Mouse (Mus musculus): ENCODE measurements around the gene Ppp4c. TPM values are rescaled to one million over a fixed set of nuclear protein-coding genes. Genes with fewer than 3 reads are reported as not detected.

Ppp4c gene
- polyA plus RNA-seq, 1 experiment from 2014 or later = 62.0 TPM

GRCm38 (mm10) chr7:126797411-126798126 is 5.3 kb upstream of the Ppp4c start, which contains the start of gene Fam57b:
Fam57b (plus strand) TSS chr7:126797668.
- WGBS (ENCODE audit: missing documents) = 25% methylated on average over 21 of the region's 21 CpGs

GRCm38 (mm10) chr7:126796350-126796932 is 4.1 kb upstream of the Ppp4c start:
- peaks cover 27% of the 10 kb centered on the region for H3K36me3 ChIP-seq (ENCODE audit: inconsistent target)
- H3K27ac ChIP-seq = peak overlapping the region; percentile 91; the same call in 1 of the 2 replicates
- H3K4me3 ChIP-seq (ENCODE audit: inconsistent target) = peak overlapping the region; percentile 68
- WGBS (ENCODE audit: missing documents) = 79% methylated on average over 8 of the region's 8 CpGs
- H3K79me2 ChIP-seq (ENCODE audit: inconsistent target) = peaks cover 40% of the 10 kb centered on the region

More at GRCm38 (mm10) chr7:126797411-126798126, 5.3 kb upstream of the Ppp4c start, which contains the start of gene Fam57b:
- H3K27ac ChIP-seq = peak within 1 kb of the TSS; percentile 91
- peaks cover 27% of the 10 kb centered on the region for H3K36me3 ChIP-seq (ENCODE audit: inconsistent target)
- peaks cover 36% of the 10 kb centered on the region for H3K79me2 ChIP-seq (ENCODE audit: inconsistent target)
- H3K4me3 ChIP-seq (ENCODE audit: inconsistent target) = peak within 1 kb of the TSS; percentile 68

GRCm38 (mm10) chr7:126795387-126796317 is 3.4 kb upstream of the Ppp4c start:
- Histone ChIP-seq H3K79me2 (ENCODE audit: inconsistent target) (peaks cover 48% of the 10 kb centered on the region), H3K4me3 (ENCODE audit: inconsistent target) (0 out of 2 replicates have a peak overlapping the region, but pooled peaks have one; percentile 68), H3K36me3 (ENCODE audit: inconsistent target) (peaks cover 27% of the 10 kb centered on the region), H3K27ac (no peak overlapping the region)
- WGBS (ENCODE audit: missing documents) = 92% methylated on average over 16 of the region's 16 CpGs

- WGBS (ENCODE audit: missing documents) = 72% methylated on average over 4 of the region's 4 CpGs
- peak overlapping the region; percentile 15; the same call in 1 of the 2 replicates for H3K27ac ChIP-seq
Measured at GRCm38 (mm10) chr7:126794271-126794605, 1.9 kb upstream of the Ppp4c start.

GRCm38 (mm10) chr7:126793456-126794270 is 1.4 kb upstream of the Ppp4c start:
- peaks cover 66% of the 10 kb centered on the region for H3K79me2 ChIP-seq (ENCODE audit: inconsistent target)
- no peak overlapping the region for H3K4me3 ChIP-seq (ENCODE audit: inconsistent target)
- H3K27ac ChIP-seq = peak overlapping the region; percentile 61; the same call in 1 of the 2 replicates
- 95% methylated on average over 4 of the region's 4 CpGs for WGBS (ENCODE audit: missing documents)
- peaks cover 43% of the 10 kb centered on the region for H3K36me3 ChIP-seq (ENCODE audit: inconsistent target)

More at GRCm38 (mm10) chr7:126794271-126794605, 1.9 kb upstream of the Ppp4c start:
- Histone ChIP-seq H3K4me3 (ENCODE audit: inconsistent target) (no peak overlapping the region), H3K79me2 (ENCODE audit: inconsistent target) (peaks cover 62% of the 10 kb centered on the region), H3K36me3 (ENCODE audit: inconsistent target) (peaks cover 37% of the 10 kb centered on the region)

- peaks cover 63% of the 10 kb centered on the region for H3K79me2 ChIP-seq (ENCODE audit: inconsistent target)
- WGBS (ENCODE audit: missing documents) = 41% methylated on average over 11 of the region's 11 CpGs
- H3K36me3 ChIP-seq (ENCODE audit: inconsistent target) = peaks cover 51% of the 10 kb centered on the region
- peak overlapping the region; percentile 61 for H3K27ac ChIP-seq
- H3K4me3 ChIP-seq (ENCODE audit: inconsistent target) = peak overlapping the region; percentile 62
Measured at GRCm38 (mm10) chr7:126792721-126793443, 586 bp upstream of the Ppp4c start.

- Histone ChIP-seq H3K36me3 (ENCODE audit: inconsistent target) (peaks cover 61% of the 10 kb centered on the region), H3K27ac (no peak overlapping the region), H3K4me3 (ENCODE audit: inconsistent target) (no peak overlapping the region), H3K79me2 (ENCODE audit: inconsistent target) (peaks cover 37% of the 10 kb centered on the region)
- 94% methylated on average over 2 of the region's 4 CpGs for WGBS (ENCODE audit: missing documents)
Measured at GRCm38 (mm10) chr7:126789141-126789540, 3.2 kb downstream of the Ppp4c start.

GRCm38 (mm10) chr7:126786142-126786541 is 6.2 kb downstream of the Ppp4c start:
- Histone ChIP-seq H3K36me3 (ENCODE audit: inconsistent target) (peaks cover 61% of the 10 kb centered on the region), H3K79me2 (ENCODE audit: inconsistent target) (peaks cover 29% of the 10 kb centered on the region), H3K4me3 (ENCODE audit: inconsistent target) (no peak overlapping the region), H3K27ac (no peak overlapping the region)
- 85% methylated on average over 14 of the region's 14 CpGs for WGBS (ENCODE audit: missing documents)

- no peak overlapping the region for H3K4me3 ChIP-seq (ENCODE audit: inconsistent target)
- H3K79me2 ChIP-seq (ENCODE audit: inconsistent target) = peaks cover 19% of the 10 kb centered on the region
- peaks cover 58% of the 10 kb centered on the region for H3K36me3 ChIP-seq (ENCODE audit: inconsistent target)
- 95% methylated on average over 4 of the region's 4 CpGs for WGBS (ENCODE audit: missing documents)
- H3K27ac ChIP-seq = no peak overlapping the region
Measured at GRCm38 (mm10) chr7:126785056-126785455, 7.2 kb downstream of the Ppp4c start.

- H3K79me2 ChIP-seq (ENCODE audit: inconsistent target) = peaks cover 13% of the 10 kb centered on the region
- no peak overlapping the region for H3K27ac ChIP-seq
- WGBS (ENCODE audit: missing documents) = 81% methylated on average over 6 of the region's 7 CpGs
- no peak overlapping the region for H3K4me3 ChIP-seq (ENCODE audit: inconsistent target)
- H3K36me3 ChIP-seq (ENCODE audit: inconsistent target) = peaks cover 52% of the 10 kb centered on the region
Measured at GRCm38 (mm10) chr7:126784469-126784868, 7.8 kb downstream of the Ppp4c start.

- 84% methylated on average over 12 of the region's 13 CpGs for WGBS (ENCODE audit: missing documents)
- no peak overlapping the region for H3K4me3 ChIP-seq (ENCODE audit: inconsistent target)
- H3K36me3 ChIP-seq (ENCODE audit: inconsistent target) = peaks cover 44% of the 10 kb centered on the region
- no peak overlapping the region for H3K27ac ChIP-seq
- H3K79me2 ChIP-seq (ENCODE audit: inconsistent target) = peaks cover 2% of the 10 kb centered on the region; the same call in 1 of the 2 replicates
Measured at GRCm38 (mm10) chr7:126782693-126783092, 9.6 kb downstream of the Ppp4c start.

GRCm38 (mm10) chr7:126781661-126782370 is 10.5 kb downstream of the Ppp4c start:
- H3K36me3 ChIP-seq (ENCODE audit: inconsistent target) = peaks cover 35% of the 10 kb centered on the region
- H3K27ac ChIP-seq = no peak overlapping the region
- H3K4me3 ChIP-seq (ENCODE audit: inconsistent target) = no peak overlapping the region
- 88% methylated on average over 11 of the region's 11 CpGs for WGBS (ENCODE audit: missing documents)
- peaks cover 10% of the 10 kb centered on the region; the same call in 1 of the 2 replicates for H3K79me2 ChIP-seq (ENCODE audit: inconsistent target)

Data from macrophage (primary cell).